Mouse (Mus musculus): Measurements from ENCODE around the gene Znrd1as. TPM values are rescaled to one million over a fixed set of nuclear protein-coding genes. Genes with fewer than 3 reads are reported as not detected.

Znrd1as gene
- polyA plus RNA-seq, 1 experiment from 2014 or later: 10.3 TPM

- Histone ChIP-seq H3K27me3 (ENCODE audit: insufficient read depth, poor library complexity, severe bottlenecking) (peaks cover 41% of the 10 kb centered on the region), H3K4me3 (no peak overlapping the region), H3K27ac (no peak overlapping the region), H3K36me3 (no peaks in the 10 kb centered on the region), H3K4me1 (peaks cover 8% of the 10 kb centered on the region), H3K9me3 (no peaks in the 10 kb centered on the region)
- 68% methylated on average over 2 of the region's 2 CpGs for WGBS
- no peak for DNase-seq (ENCODE audit: low spot score)
Observed at GRCm38 (mm10) chr17:36938056-36938455, 20.3 kb upstream of the Znrd1as start.

- Histone ChIP-seq H3K27ac (no peak overlapping the region), H3K9me3 (no peaks in the 10 kb centered on the region), H3K27me3 (ENCODE audit: insufficient read depth, poor library complexity, severe bottlenecking) (peaks cover 81% of the 10 kb centered on the region), H3K36me3 (no peaks in the 10 kb centered on the region), H3K4me3 (peak overlapping the region; percentile 59), H3K4me1 (peaks cover 19% of the 10 kb centered on the region)
- DNase-seq (ENCODE audit: low spot score): peak; percentile 74
- 56% methylated on average over 10 of the region's 10 CpGs for WGBS
Observed at GRCm38 (mm10) chr17:36942391-36942790, 16.0 kb upstream of the Znrd1as start.

GRCm38 (mm10) chr17:36942791-36943471, 15.5 kb upstream of the Znrd1as start, which contains the start of gene Rnf39:
Rnf39 (plus strand) TSS chr17:36942918.
- Histone ChIP-seq H3K27ac (0 out of 2 replicates have a peak within 1 kb of the TSS, but pooled peaks have one; percentile 16), H3K4me3 (peak within 1 kb of the TSS; percentile 59), H3K9me3 (no peaks in the 10 kb centered on the region), H3K4me1 (peaks cover 21% of the 10 kb centered on the region), H3K36me3 (no peaks in the 10 kb centered on the region), H3K27me3 (ENCODE audit: insufficient read depth, poor library complexity, severe bottlenecking) (peaks cover 85% of the 10 kb centered on the region)
- WGBS: 3% methylated on average over 59 of the region's 59 CpGs
- DNase-seq (ENCODE audit: low spot score): no peak

- H3K27me3 ChIP-seq (ENCODE audit: insufficient read depth, poor library complexity, severe bottlenecking): peaks cover 89% of the 10 kb centered on the region
- peaks cover 24% of the 10 kb centered on the region for H3K4me1 ChIP-seq
- no peak for DNase-seq (ENCODE audit: low spot score)
- H3K27ac ChIP-seq: no peak overlapping the region
- 0 out of 2 replicates have a peak overlapping the region, but pooled peaks have one; percentile 59 for H3K4me3 ChIP-seq
- peaks cover 5% of the 10 kb centered on the region for H3K36me3 ChIP-seq
- WGBS: 19% methylated on average over 5 of the region's 5 CpGs
- no peaks in the 10 kb centered on the region for H3K9me3 ChIP-seq
Observed at GRCm38 (mm10) chr17:36943691-36944090, 14.7 kb upstream of the Znrd1as start.

- peaks cover 84% of the 10 kb centered on the region for H3K27me3 ChIP-seq (ENCODE audit: insufficient read depth, poor library complexity, severe bottlenecking)
- H3K4me3 ChIP-seq: no peak overlapping the region
- H3K9me3 ChIP-seq: no peaks in the 10 kb centered on the region
- DNase-seq (ENCODE audit: low spot score): no peak
- H3K4me1 ChIP-seq: peaks cover 24% of the 10 kb centered on the region
- peaks cover 10% of the 10 kb centered on the region for H3K36me3 ChIP-seq
- no peak overlapping the region for H3K27ac ChIP-seq
- WGBS: 22% methylated on average over 9 of the region's 9 CpGs
Observed at GRCm38 (mm10) chr17:36944121-36944775, 14.1 kb upstream of the Znrd1as start.

GRCm38 (mm10) chr17:36947051-36947819, 11.2 kb upstream of the Znrd1as start:
- Histone ChIP-seq H3K27me3 (ENCODE audit: insufficient read depth, poor library complexity, severe bottlenecking) (peaks cover 60% of the 10 kb centered on the region), H3K27ac (peak overlapping the region; percentile 81), H3K9me3 (no peaks in the 10 kb centered on the region), H3K4me3 (peak overlapping the region; percentile 67), H3K36me3 (peaks cover 14% of the 10 kb centered on the region), H3K4me1 (peaks cover 30% of the 10 kb centered on the region)
- 1% methylated on average over 62 of the region's 62 CpGs for WGBS
- DNase-seq (ENCODE audit: low spot score): peak; percentile 79

- H3K27me3 ChIP-seq (ENCODE audit: insufficient read depth, poor library complexity, severe bottlenecking): peaks cover 49% of the 10 kb centered on the region
- peaks cover 20% of the 10 kb centered on the region for H3K4me1 ChIP-seq
- 95% methylated on average over 1 of the region's 1 CpGs for WGBS
- H3K9me3 ChIP-seq: no peaks in the 10 kb centered on the region
- no peak overlapping the region for H3K27ac ChIP-seq
- no peak overlapping the region for H3K4me3 ChIP-seq
- peaks cover 14% of the 10 kb centered on the region for H3K36me3 ChIP-seq
- peak; percentile 30 for DNase-seq (ENCODE audit: low spot score)
Observed at GRCm38 (mm10) chr17:36948286-36948685, 10.1 kb upstream of the Znrd1as start.

GRCm38 (mm10) chr17:36949265-36949664, 9.1 kb upstream of the Znrd1as start:
- WGBS: 85% methylated on average over 8 of the region's 8 CpGs
- peak; percentile 63 for DNase-seq (ENCODE audit: low spot score)
- Histone ChIP-seq H3K27me3 (ENCODE audit: insufficient read depth, poor library complexity, severe bottlenecking) (peaks cover 39% of the 10 kb centered on the region), H3K4me3 (no peak overlapping the region), H3K36me3 (peaks cover 17% of the 10 kb centered on the region), H3K9me3 (no peaks in the 10 kb centered on the region), H3K4me1 (peaks cover 19% of the 10 kb centered on the region), H3K27ac (no peak overlapping the region)

GRCm38 (mm10) chr17:36950981-36951947, 7.1 kb upstream of the Znrd1as start, which contains the start of gene Ppp1r11:
Ppp1r11 (minus strand) TSS chr17:36951741.
- peak within 1 kb of the TSS; percentile 89 for H3K27ac ChIP-seq
- peaks cover 24% of the 10 kb centered on the region for H3K36me3 ChIP-seq
- H3K9me3 ChIP-seq: no peaks in the 10 kb centered on the region
- DNase-seq (ENCODE audit: low spot score): peak; percentile 99
- WGBS: 3% methylated on average over 36 of the region's 36 CpGs
- H3K27me3 ChIP-seq (ENCODE audit: insufficient read depth, poor library complexity, severe bottlenecking): peaks cover 19% of the 10 kb centered on the region
- H3K4me1 ChIP-seq: peaks cover 19% of the 10 kb centered on the region
- peak within 1 kb of the TSS; percentile 82 for H3K4me3 ChIP-seq

- Histone ChIP-seq H3K27me3 (ENCODE audit: insufficient read depth, poor library complexity, severe bottlenecking) (0 out of 2 replicates have a peak, but pooled peaks cover 7% of the 10 kb centered on the region), H3K4me1 (peaks cover 13% of the 10 kb centered on the region; the same call in 1 of the 2 replicates), H3K9me3 (no peaks in the 10 kb centered on the region), H3K4me3 (no peak overlapping the region), H3K36me3 (peaks cover 31% of the 10 kb centered on the region), H3K27ac (no peak overlapping the region)
- WGBS: 85% methylated on average over 2 of the region's 2 CpGs
- no peak for DNase-seq (ENCODE audit: low spot score)
Observed at GRCm38 (mm10) chr17:36952631-36953030, 5.8 kb upstream of the Znrd1as start.

- peaks cover 31% of the 10 kb centered on the region for H3K36me3 ChIP-seq
- no peak overlapping the region for H3K27ac ChIP-seq
- DNase-seq (ENCODE audit: low spot score): no peak
- peaks cover 16% of the 10 kb centered on the region; the same call in 1 of the 2 replicates for H3K4me1 ChIP-seq
- H3K27me3 ChIP-seq (ENCODE audit: insufficient read depth, poor library complexity, severe bottlenecking): 0 out of 2 replicates have a peak, but pooled peaks cover 4% of the 10 kb centered on the region
- WGBS: 92% methylated on average over 1 of the region's 1 CpGs
- no peaks in the 10 kb centered on the region for H3K9me3 ChIP-seq
- H3K4me3 ChIP-seq: no peak overlapping the region
Observed at GRCm38 (mm10) chr17:36953062-36953461, 5.3 kb upstream of the Znrd1as start.

- DNase-seq (ENCODE audit: low spot score): no peak
- Histone ChIP-seq H3K9me3 (no peaks in the 10 kb centered on the region), H3K4me1 (peaks cover 14% of the 10 kb centered on the region; the same call in 1 of the 2 replicates), H3K27ac (peak overlapping the region; percentile 91), H3K27me3 (ENCODE audit: insufficient read depth, poor library complexity, severe bottlenecking) (no peaks in the 10 kb centered on the region), H3K4me3 (peak overlapping the region; percentile 84), H3K36me3 (peaks cover 17% of the 10 kb centered on the region; the same call in 1 of the 2 replicates)
- 10% methylated on average over 12 of the region's 12 CpGs for WGBS
Observed at GRCm38 (mm10) chr17:36958884-36959283, 492 bp downstream of the Znrd1as start.

All from heart, embryonic 10.5 days (tissue).